Mouse (Mus musculus) liver, embryonic 14.5 days (tissue): ENCODE results near the gene Wdr45b.

Source experiments
- CTCF ChIP-seq: IDR thresholded peaks from 2 replicates; pipeline ENCODE4 v1.5.1; 2016; ENCODE audit warnings: antibody characterized with exemption, low read depth, control low read depth
- EP300 ChIP-seq: IDR thresholded peaks from 2 replicates; pipeline ENCODE4 v1.6.1; 2016; ENCODE audit warnings: antibody characterized with exemption, low read depth

DNA sequence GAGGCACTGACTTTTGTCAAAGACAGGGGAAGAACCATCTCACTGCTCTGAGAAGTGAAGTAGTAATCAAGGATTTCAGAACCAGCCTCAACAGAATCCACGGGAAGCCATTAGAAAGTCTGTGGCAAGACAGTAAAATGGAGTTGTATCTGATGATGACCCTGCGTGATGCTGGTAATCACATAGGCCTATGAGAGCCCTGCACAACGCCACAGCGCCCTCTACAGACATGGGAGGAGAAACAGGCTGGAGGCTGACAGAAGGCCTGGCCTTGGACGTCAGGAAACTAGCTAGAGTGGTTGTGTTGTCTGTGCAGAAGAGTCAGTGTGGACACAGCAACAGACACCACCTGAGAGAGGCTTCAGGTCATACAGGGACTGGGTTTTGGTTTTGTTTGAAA lies 8.0 kb upstream of the Wdr45b start:
- TF ChIP-seq CTCF (peak; percentile 84), EP300 (no peak)
